Mouse (Mus musculus) megakaryocyte-erythroid progenitor cell, adult 5-6 weeks (primary cell): ENCODE measurements around the gene Slc22a16. TPM values are rescaled to one million over a fixed set of nuclear protein-coding genes. Genes with fewer than 3 reads are reported as not detected.
A peak's percentile ranks its signal among the peaks of the same experiment; 100 is the strongest.

Experiments used
- ATAC-seq: replicated peaks from 2 replicates; pipeline ENCODE4 v1.8.0; 2016; ENCODE audit warnings: mild to moderate bottlenecking, inconsistent platforms; ENCODE audit not compliant: severe bottlenecking, poor library complexity, low FRiP score, low TSS enrichment
- total RNA-seq, 2 experiments: library from RNA; stranded (forward) in 1 of 2; stranded (reverse) in 1 of 2; fragments of 200-1000, 215-1000 nt in 1 of 2; fragments of >200 nt in 1 of 2; fragmentation: Nextera tagmentation in 1 of 2; gene quantifications; 2 replicates each; pipeline ENCODE4 v1.2.3; 2014 to 2017

Slc22a16 gene
- total RNA-seq, 2 experiments from 2014 or later, result not detected

DNA sequence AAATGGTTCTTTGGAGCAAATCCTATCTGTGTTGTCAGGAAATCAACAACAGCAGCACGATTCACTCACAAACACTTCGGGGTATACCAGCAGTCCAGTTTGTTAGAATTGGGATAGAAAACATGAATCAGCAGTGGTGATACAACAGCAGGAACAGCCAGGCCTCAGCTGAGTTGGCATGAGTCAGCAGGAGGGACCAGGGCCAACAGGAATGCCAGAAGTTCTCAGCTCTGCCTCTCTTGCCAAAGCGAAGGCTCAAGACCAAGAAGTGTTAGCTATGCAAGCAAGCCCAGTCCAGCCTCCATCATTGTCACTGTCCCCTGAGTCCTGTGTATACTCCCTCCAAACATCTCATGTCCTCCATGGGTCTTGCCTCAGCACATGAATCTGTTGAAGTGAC lies 27.0 kb downstream of the Slc22a16 start:
- ATAC-seq, result no peak

DNA sequence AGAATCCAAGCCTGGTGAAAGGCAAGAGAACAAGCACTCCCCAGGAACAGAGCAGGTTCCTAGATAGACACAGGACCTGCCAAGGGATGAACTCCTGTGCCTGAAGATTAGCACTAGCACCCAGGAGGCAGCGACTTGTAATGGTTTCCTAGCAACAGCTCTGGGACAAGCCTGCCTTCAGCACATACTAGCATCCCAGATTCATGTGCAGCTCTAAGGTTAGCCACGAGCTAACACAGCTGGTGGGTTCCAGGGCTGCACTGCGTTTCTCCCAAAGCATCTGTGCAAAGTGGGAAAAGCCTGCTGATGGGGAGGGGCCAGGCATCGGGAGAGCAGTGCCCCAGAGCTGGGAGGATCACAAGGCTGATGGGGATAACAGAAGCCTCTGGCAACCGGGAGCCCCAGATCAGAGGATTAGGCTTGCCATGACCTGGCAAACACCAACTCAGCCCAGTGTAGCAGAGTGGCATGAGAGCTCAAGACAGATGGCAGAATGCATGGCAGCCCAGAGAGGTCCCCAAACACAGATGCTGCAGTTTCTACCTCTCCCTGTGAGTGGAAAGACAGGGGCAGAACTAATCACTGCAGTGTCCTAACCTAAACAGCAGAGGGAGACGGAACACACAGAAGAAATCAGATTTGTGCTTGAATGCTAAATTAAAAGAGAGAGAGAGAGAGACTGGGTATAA lies 34.7 kb downstream of the Slc22a16 start:
- ATAC-seq, result no peak

DNA sequence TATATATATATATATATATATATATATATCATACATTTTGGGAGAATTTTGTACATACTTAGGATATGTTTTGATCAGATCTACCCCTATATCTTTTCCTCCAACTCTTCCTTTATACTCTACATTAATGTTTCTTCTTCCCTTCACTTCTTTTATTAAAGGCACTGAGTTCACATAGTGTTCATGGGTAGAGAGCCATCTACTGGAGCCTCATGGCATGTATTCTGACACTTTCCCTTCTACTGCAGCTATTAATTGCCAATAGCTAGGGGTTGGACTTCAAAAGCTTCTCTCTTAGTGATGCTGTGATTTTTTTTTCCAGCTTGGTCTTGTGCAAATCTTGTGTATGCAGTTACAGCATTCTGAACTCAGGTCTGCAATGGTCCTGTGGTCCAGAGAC lies 47.8 kb downstream of the Slc22a16 start:
- ATAC-seq, result no peak

DNA sequence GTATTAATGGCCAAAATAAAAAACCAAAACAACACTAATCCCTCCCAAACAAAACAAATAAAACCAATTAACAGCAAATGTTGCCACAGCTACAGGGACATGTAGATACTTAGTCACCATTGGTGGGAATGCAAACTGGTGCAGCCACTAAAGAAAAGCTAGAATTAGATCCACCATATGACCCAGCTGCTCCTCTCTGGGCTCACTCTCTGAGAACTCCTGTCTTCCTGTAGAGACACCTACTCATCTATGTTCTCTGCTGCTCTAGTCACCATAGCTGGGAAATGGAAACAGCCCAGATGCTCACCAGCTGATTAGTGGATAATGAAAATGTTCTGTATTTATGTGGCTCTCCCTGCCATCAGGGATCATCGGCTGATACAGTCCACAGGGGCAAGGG lies 49.6 kb downstream of the Slc22a16 start:
- ATAC-seq, result no peak

DNA sequence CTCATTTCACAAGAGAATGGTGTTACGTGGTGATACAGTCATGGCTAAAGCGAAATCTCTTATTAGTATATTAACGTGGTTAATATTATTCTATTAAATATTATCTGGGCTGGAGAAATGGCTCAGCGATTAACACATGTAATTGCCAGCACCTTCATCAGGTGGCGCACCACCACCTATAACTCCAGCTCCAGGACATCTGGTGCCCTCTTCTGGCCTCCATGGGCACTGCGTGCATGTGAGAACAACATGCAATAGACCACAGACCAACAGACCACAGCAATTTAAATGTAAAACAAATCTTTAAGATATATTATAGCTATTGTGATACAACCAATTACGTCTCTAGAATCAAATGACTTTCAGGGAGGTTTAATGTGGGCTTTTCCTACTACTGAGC lies 59.0 kb downstream of the Slc22a16 start:
- ATAC-seq, result peak; percentile 74; the same call in 1 of the 2 replicates

DNA sequence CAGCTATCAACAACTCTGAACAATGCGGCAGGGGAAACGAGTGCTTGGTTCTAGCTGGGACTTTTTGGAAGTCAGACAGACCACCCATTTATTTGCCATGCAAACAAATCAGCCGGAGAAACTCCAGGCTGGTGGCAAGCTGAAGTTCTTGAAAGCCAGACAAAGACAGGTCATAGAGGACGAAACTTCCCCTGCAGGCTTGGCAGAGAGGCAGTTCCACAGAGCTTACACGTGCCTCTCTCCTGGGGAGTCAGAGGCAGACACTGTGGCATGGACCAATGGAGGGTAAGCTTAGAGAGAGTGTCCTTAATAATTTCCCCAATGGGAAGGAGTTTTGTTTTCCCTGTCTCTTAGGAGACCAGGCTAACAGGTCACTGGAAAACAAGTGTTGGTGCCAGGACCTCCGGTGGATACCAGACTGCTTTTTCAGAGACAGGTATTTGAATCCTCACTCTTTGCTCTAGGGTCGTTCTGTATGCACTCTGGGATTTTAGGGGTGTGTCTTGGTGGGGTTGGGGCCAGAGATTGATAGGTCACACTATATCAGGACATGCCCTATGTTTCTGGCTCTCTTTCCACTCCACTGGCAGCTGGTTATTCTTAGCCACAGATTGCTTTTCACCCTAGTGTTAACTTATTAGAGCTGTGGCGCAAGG lies 59.6 kb downstream of the Slc22a16 start, which contains the start of gene Ddo:
Gene Ddo, plus strand, starts transcription at position 356 of the 656 bp plus-strand sequence.
- no peak for ATAC-seq

DNA sequence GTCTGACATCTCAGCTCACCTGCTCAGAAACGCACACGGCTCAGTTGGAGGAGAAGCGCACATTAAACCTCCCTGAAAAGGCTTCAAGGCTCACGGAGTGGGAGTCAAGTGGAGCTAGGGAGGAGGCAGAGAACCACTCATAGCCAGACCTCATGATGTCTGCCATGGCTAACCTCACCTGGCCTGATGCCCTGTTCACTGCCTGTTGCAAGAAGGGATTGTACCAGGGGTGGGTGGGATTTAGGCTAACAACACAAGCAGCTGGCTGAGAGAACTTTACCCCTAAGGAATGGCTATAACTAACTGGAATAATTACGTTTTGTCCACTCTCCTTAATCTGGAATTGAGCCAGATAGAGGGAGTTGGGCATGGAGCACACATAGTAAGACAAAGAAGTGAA lies 60.3 kb downstream of the Slc22a16 start:
- no peak for ATAC-seq

DNA sequence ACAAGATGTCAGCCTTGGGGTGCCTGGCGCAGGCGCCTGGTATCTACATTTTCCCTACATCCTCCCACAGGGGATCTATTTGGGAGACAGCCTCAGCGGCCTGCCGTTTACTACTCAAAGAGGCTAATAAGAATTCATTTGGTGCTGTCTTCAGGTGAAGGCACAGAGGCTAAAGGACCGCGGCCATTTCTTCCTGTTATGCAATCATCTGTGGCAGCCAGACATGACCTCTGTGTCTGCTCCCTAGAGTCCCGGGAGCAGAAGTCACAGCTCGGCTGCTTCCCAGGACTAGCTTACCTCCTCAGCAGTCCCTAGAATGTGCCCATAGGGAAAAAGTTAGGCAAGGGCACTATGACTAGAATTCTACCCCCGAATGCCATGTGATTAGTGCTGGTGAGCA lies 60.8 kb downstream of the Slc22a16 start:
- ATAC-seq, result no peak

DNA sequence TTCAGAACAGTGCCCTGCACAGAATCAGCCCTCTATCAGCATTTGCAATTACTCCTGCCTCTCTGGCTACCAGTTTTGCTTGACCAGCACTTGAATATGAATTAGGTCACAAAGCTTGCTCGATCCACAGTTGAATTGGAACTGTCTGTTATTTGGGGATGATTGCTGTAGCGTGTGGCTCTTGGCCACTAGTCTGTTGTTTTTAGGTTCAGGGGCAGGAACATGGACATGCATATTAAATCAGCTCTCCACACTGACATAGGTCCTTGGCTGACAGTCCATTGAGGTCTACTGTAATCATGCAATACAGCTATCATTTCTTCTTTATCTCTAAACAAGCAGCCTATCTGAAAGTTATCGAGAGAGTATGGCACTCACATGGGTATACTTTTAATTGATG lies 62.0 kb downstream of the Slc22a16 start:
- ATAC-seq, result no peak

DNA sequence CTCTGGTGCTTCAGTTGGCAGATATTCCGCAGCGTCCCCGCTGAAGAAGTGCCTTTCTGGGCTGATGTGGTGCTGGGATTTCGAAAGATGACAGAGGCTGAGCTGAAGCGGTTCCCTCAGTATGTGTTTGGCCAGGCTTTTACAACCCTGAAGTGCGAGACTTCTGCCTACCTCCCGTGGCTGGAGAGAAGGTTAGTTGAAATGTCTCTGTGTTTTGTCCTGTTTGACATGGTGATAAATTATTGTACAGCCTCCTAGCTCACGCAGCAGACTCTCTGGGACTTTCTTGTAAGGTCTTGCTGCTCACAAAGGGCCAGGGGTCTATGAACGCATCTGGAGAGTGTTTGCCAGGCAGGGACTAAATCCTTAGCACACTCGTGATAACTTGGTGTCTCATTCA lies 67.2 kb downstream of the Slc22a16 start:
- ATAC-seq, result no peak

DNA sequence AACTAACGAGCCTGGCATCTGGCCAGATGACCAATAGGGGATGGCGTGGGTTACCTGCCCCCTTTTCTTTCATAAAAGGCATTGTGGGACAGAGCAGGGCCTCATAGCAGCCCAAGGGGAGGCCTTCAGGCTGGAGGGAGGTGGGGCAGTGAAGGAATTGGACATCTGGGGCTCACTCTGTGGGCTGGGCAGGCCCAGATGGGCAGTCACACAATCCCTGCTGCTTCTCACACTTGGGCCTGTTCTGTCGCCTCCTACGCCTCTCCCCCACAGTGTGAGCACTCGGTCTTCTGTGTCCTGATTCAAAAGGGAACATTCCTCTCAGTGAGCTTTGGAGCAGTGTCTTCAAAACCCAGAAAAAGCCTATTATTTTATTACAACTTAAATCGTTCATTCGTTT lies 68.1 kb downstream of the Slc22a16 start:
- no peak for ATAC-seq

DNA sequence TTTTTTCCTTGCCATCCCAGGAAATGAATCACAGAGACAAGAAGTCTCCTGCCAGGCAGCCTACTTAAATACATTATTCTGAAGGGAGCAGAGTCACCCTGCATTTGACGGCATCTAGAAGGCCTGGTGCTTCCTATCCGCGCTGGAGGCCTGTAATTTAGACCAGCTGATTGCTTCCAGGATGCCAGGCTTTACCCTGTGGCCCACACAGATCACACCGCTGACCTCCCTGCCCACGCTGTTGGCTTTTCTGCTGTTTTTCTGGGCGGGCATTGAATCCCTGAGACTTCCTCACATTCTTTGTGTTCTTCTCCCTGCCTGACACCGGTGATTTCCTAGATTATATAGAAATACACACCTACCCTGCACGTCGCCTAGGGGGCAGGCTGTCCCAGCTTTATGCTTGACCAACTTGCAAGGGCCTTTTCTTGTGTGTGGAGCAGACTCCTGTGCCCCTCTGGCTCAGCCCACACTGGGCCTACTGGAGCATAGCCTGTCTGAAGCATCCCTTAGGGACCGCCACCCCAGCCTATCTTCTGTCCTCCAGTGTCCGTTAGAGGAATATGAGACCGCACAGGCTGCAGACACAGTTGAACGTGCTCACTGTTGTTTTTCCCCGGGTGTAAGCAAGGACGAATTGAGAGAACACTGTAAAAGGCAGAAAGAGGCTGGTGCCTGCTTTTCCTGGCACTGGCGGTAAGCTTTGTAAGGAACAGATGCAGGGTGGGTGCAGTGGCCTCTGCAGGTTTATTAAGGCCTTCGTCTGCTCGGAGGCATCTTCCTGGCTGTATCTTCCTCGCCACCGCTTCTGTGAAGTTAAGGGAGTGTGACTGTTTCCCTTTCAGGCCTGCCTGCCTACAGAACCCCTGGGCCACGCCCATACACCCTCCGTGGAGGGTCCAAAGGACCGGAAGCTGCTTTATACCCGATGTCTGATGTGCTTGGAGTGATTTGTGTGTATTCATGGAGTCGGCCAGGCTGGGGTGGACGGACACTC lies 69.0 kb downstream of the Slc22a16 start:
- ATAC-seq, result no peak

DNA sequence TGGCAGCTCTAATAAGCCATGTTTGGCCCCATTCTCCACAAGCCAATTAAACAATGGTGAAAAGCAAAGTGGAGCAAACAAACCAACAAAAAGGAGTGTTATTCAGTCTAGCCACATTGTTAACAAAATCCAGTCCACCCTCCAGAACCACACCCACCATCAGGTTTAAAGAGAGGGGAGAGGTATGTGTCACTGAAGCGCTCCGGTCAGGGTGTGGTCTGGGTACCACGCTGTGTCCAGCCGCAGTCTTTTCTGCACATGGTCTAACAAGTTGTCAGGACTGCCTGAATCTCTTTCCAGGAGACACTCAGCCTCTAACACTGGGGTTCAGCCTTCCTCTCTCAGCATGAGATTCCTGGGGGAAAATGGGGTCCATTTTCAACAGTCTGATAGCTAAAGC lies 70.3 kb downstream of the Slc22a16 start:
- no peak for ATAC-seq

DNA sequence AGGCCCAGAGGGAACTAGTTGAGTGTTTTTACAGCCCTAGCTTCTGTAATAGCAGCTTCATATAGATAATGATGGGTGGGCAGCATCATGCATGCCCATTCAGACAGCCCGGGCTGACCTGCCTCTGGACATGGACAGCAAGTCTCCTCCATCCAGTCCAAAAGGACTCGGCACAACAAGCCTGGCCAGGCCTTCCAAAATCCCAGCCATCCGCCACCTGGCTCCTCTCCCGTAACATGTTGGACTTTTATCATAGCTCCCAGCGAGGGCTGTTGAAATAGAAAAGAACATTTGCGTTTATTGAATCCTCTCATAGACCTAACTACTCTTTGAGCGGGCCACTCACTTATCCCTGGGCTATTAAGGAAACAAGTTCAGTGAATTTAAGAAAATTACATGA lies 71.8 kb downstream of the Slc22a16 start:
- ATAC-seq, result no peak

DNA sequence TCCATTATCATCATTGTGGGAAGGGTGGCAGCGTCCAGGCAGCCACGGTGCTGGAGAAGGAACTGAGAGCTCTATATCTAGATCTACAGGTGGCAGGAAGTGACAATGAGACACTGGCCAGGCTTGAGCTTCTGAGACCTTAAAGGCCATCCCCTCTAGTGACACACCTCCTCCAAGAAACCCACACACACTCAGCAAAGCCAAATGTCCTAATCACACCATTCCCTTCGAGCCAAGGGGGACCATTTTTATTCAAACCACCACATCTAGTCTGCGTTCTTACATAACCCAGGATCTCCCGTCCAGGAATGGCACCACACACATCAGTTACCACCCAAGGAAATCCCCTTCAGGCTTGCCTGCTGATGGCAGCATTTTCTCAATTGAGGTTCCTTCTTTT lies 73.0 kb downstream of the Slc22a16 start:
- no peak for ATAC-seq

DNA sequence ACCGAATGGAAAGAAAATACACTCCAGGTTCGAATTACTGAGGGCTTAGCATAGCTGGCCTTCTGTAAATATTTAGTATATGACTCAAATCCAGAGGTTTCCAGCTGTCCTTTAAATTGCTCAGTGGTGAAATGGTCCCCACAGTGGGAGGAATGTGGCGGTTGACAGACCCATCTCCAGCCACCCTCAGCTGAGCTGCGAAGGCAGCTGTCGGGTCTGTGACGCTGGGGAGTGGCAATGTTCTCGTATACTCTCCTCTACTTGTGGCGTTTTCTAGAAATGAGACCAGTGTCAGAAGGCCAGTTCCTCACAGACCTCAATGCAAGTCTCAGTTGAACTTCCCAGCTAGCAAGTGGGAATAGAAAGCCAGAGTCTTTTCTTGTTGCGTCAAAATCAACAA lies 74.3 kb downstream of the Slc22a16 start:
- no peak for ATAC-seq

DNA sequence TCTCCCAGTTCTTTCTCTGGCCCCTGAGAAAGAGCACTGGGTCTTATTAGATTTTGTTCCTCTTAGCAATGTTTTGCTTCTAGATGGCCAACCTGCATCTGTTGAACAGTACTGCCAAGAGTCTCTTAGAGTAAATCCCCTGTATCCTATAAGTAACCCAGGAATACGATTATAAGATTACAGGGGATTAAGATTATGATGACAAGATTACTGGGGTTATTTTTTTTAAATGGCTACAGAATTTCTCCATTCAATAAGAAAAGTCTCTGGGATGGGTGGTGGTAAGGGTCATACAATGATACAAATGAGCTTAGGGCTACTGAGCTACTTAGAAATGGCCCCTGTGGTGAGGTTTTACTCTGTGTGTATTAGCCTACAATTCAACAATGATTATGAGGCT lies 75.2 kb downstream of the Slc22a16 start:
- ATAC-seq, result no peak

DNA sequence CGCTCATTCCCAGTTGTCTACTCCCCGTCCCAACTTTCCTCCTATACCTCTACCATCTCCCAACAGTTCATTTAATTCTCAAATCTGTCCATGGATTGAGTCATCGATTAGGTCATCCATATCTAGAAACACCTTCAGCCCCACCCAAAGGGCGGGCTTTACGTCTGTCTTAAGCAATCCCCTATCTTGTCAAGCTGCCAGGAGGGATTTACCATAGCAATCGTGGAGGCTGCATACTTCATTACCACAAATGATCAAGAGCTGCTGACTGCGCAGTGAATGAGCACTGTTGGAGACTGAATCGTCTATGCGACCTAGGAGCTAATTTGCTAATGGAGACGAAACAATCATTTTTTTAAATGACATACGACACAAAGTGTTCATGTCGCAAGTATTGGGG lies 78.6 kb downstream of the Slc22a16 start:
- no peak for ATAC-seq

DNA sequence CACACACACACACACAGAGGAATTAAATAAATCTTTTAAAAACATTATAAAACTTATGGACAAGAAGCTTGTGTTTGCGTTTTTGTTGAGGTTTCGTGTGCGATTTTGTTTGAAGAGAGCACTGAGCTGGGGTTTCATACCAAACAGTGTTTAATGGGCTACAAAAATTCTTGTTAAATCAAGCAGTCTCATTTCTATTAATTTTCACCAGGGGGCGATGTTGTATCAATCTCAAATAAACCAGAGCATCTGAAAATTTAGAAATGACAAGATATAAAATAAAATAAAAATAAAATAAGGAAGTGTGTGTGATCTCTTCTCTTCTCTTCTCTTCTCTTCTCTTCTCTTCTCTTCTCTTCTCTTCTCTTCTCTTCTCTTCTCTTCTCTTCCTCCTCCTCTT lies 79.5 kb downstream of the Slc22a16 start:
- no peak for ATAC-seq

DNA sequence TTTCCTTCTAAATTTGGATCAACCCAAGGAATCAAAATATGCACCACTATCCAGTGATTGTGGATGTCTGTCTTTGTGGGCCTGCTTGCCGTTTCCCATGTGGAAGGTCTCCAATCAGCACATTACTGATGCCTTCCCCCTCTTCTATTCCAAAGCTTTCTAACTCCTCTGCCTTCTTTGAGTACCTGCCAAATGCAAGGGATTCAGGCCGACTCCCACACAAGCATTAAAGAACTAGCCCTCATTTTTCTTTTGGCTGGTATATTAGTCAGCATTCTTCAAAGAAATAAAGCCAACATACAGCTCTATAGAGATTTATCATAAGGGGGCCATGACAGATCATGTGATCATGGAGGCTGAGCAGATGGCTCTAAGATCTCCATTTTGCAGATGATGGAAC lies 81.5 kb downstream of the Slc22a16 start:
- ATAC-seq, result no peak
